Mouse (Mus musculus) forebrain, embryonic 15.5 days (tissue): ENCODE results near the gene Ntmt1. TPM values are rescaled to one million over a fixed set of nuclear protein-coding genes. Genes with fewer than 3 reads are reported as not detected.

Experiments
- ATAC-seq: fragments of 200-750 bp; cut with Nextera tagmentation; replicated peaks from 2 replicates; pipeline ENCODE4 v1.8.0; 2017; ENCODE audit warnings: mild to moderate bottlenecking, moderate TSS enrichment, moderate library complexity
- H3K27ac ChIP-seq: fragments of 300-500 bp; sonication (generic); replicated peaks from 2 replicates; pipeline ENCODE4 v1.5.1; 2015; ENCODE audit warnings: mild to moderate bottlenecking, inconsistent platforms
- H3K27me3 ChIP-seq: fragments of 300-500 bp; sonication (generic); 2 replicates; pipeline ENCODE4 v1.6.1; 2015; ENCODE audit warnings: inconsistent platforms
- H3K36me3 ChIP-seq: fragments of 300-500 bp; sonication (generic); 2 replicates; pipeline ENCODE4 v1.6.1; 2015; ENCODE audit warnings: mild to moderate bottlenecking, inconsistent platforms
- H3K4me1 ChIP-seq: fragments of 300-500 bp; sonication (generic); 2 replicates; pipeline ENCODE4 v1.6.1; 2015; ENCODE audit warnings: inconsistent platforms
- H3K4me2 ChIP-seq: fragments of 300-500 bp; sonication (generic); replicated peaks from 2 replicates; pipeline ENCODE4 v1.6.1; 2015; ENCODE audit warnings: mild to moderate bottlenecking, inconsistent platforms
- H3K4me3 ChIP-seq: fragments of 300-500 bp; sonication (generic); 2 replicates; pipeline ENCODE4 v1.5.1; 2015; ENCODE audit warnings: mild to moderate bottlenecking, inconsistent platforms
- H3K9ac ChIP-seq: fragments of 300-500 bp; sonication (generic); replicated peaks from 2 replicates; pipeline ENCODE4 v1.6.1; 2015; ENCODE audit warnings: mild to moderate bottlenecking, inconsistent platforms
- H3K9me3 ChIP-seq: fragments of 300-500 bp; sonication (generic); 2 replicates; pipeline ENCODE4 v1.6.1; 2016; ENCODE audit warnings: inconsistent platforms
- whole genome bisulfite sequencing: fragments of 180-500 bp; shearing (Covaris S2); methylation state at CpG from one replicate; pipeline ENCODE4 v1.1.7; 2015; ENCODE audit warnings: mixed read lengths; 5-methylcytosine and 5-hydroxymethylcytosine counted together
- polyA plus RNA-seq: library from polyadenylated mRNA; unstranded; fragments of >200 nt; fragmentation: Nextera tagmentation; extraction: Ambion mirVana; gene quantifications from 2 replicates; pipeline ENCODE4 v1.2.1, GENCODE M21; 2015

The Ntmt1 gene
- polyA plus RNA-seq, 1 experiment from 2014 or later: 117 TPM

GRCm38 (mm10) chr2:30852771-30853313, 45.2 kb downstream of the Ntmt1 start:
- no peak for ATAC-seq
- Histone ChIP-seq H3K4me3 (no peak overlapping the region), H3K36me3 (no peaks in the 10 kb centered on the region), H3K9me3 (no peaks in the 10 kb centered on the region), H3K27me3 (no peaks in the 10 kb centered on the region), H3K27ac (no peak overlapping the region), H3K9ac (no peak overlapping the region), H3K4me2 (no peak overlapping the region), H3K4me1 (peaks cover 9% of the 10 kb centered on the region; the same call in 1 of the 2 replicates)
- 38% methylated on average over 20 of the region's 20 CpGs for WGBS

- Histone ChIP-seq H3K4me1 (peaks cover 9% of the 10 kb centered on the region; the same call in 1 of the 2 replicates), H3K4me2 (no peak overlapping the region), H3K36me3 (no peaks in the 10 kb centered on the region), H3K27me3 (no peaks in the 10 kb centered on the region), H3K9me3 (no peaks in the 10 kb centered on the region), H3K27ac (no peak overlapping the region), H3K4me3 (no peak overlapping the region), H3K9ac (no peak overlapping the region)
- ATAC-seq: no peak
- WGBS: 61% methylated on average over 6 of the region's 6 CpGs
Measured at GRCm38 (mm10) chr2:30857076-30857475, 49.5 kb downstream of the Ntmt1 start.

GRCm38 (mm10) chr2:30859782-30860181, 52.2 kb downstream of the Ntmt1 start:
- H3K4me2 ChIP-seq: no peak overlapping the region
- H3K27ac ChIP-seq: no peak overlapping the region
- H3K36me3 ChIP-seq: no peaks in the 10 kb centered on the region
- no peak overlapping the region for H3K9ac ChIP-seq
- no peak for ATAC-seq
- H3K9me3 ChIP-seq: no peaks in the 10 kb centered on the region
- peaks cover 4% of the 10 kb centered on the region for H3K4me1 ChIP-seq
- peaks cover 11% of the 10 kb centered on the region; the same call in 1 of the 2 replicates for H3K27me3 ChIP-seq
- H3K4me3 ChIP-seq: no peak overlapping the region
- WGBS: 93% methylated on average over 5 of the region's 5 CpGs

GRCm38 (mm10) chr2:30862081-30862480, 54.5 kb downstream of the Ntmt1 start:
- no peak overlapping the region for H3K4me3 ChIP-seq
- no peak overlapping the region for H3K4me2 ChIP-seq
- ATAC-seq: no peak
- H3K9ac ChIP-seq: no peak overlapping the region
- H3K36me3 ChIP-seq: no peaks in the 10 kb centered on the region
- no peaks in the 10 kb centered on the region for H3K9me3 ChIP-seq
- 68% methylated on average over 4 of the region's 4 CpGs for WGBS
- H3K27me3 ChIP-seq: peaks cover 17% of the 10 kb centered on the region; the same call in 1 of the 2 replicates
- H3K4me1 ChIP-seq: peaks cover 9% of the 10 kb centered on the region
- H3K27ac ChIP-seq: no peak overlapping the region

- Histone ChIP-seq H3K36me3 (no peaks in the 10 kb centered on the region), H3K27ac (no peak overlapping the region), H3K9me3 (no peaks in the 10 kb centered on the region), H3K4me2 (no peak overlapping the region), H3K27me3 (peaks cover 17% of the 10 kb centered on the region; the same call in 1 of the 2 replicates), H3K4me3 (no peak overlapping the region), H3K9ac (no peak overlapping the region), H3K4me1 (peaks cover 9% of the 10 kb centered on the region)
- no peak for ATAC-seq
- 84% methylated on average over 9 of the region's 9 CpGs for whole genome bisulfite sequencing
Measured at GRCm38 (mm10) chr2:30863574-30863973, 55.9 kb downstream of the Ntmt1 start.

GRCm38 (mm10) chr2:30864968-30865381, 57.3 kb downstream of the Ntmt1 start:
- ATAC-seq: no peak
- 4% methylated on average over 35 of the region's 35 CpGs for WGBS
- H3K27ac ChIP-seq: no peak overlapping the region
- H3K27me3 ChIP-seq: peaks cover 17% of the 10 kb centered on the region; the same call in 1 of the 2 replicates
- H3K4me3 ChIP-seq: peak overlapping the region; percentile 23
- peak overlapping the region; percentile 38 for H3K4me2 ChIP-seq
- H3K4me1 ChIP-seq: peaks cover 9% of the 10 kb centered on the region
- peak overlapping the region; percentile 18; the same call in 1 of the 2 replicates for H3K9ac ChIP-seq
- no peaks in the 10 kb centered on the region for H3K36me3 ChIP-seq
- no peaks in the 10 kb centered on the region for H3K9me3 ChIP-seq

GRCm38 (mm10) chr2:30865426-30865825, 57.8 kb downstream of the Ntmt1 start:
- H3K27me3 ChIP-seq: peaks cover 17% of the 10 kb centered on the region; the same call in 1 of the 2 replicates
- peaks cover 9% of the 10 kb centered on the region for H3K4me1 ChIP-seq
- H3K9me3 ChIP-seq: no peaks in the 10 kb centered on the region
- H3K27ac ChIP-seq: no peak overlapping the region
- no peak overlapping the region for H3K9ac ChIP-seq
- H3K36me3 ChIP-seq: no peaks in the 10 kb centered on the region
- ATAC-seq: no peak
- H3K4me3 ChIP-seq: no peak overlapping the region
- no peak overlapping the region for H3K4me2 ChIP-seq
- WGBS: 57% methylated on average over 3 of the region's 3 CpGs

- H3K27ac ChIP-seq: no peak overlapping the region
- 79% methylated on average over 8 of the region's 8 CpGs for WGBS
- ATAC-seq: no peak
- H3K4me1 ChIP-seq: peaks cover 14% of the 10 kb centered on the region; the same call in 1 of the 2 replicates
- no peak overlapping the region for H3K4me3 ChIP-seq
- H3K4me2 ChIP-seq: no peak overlapping the region
- no peaks in the 10 kb centered on the region for H3K27me3 ChIP-seq
- H3K9me3 ChIP-seq: no peaks in the 10 kb centered on the region
- no peaks in the 10 kb centered on the region for H3K36me3 ChIP-seq
- no peak overlapping the region for H3K9ac ChIP-seq
Measured at GRCm38 (mm10) chr2:30870863-30871262, 63.2 kb downstream of the Ntmt1 start.

Other genes with a start within 250 kb of the Ntmt1 start
- 0.63 and 1.4 TPM in 2 replicates for gene Cstad, start 212.8 kb upstream of the Ntmt1 start, polyA plus RNA-seq
- gene 1700001O22Rik, start 4.2 kb upstream of the Ntmt1 start, polyA plus RNA-seq: 2.6 and 3.7 TPM in 2 replicates
- gene Asb6, start 22.5 kb downstream of the Ntmt1 start, polyA plus RNA-seq: 43.3 and 45.3 TPM in 2 replicates
- 1.6 and 3.1 TPM in 2 replicates for gene Prrx2, start 27.1 kb downstream of the Ntmt1 start, polyA plus RNA-seq
- 2.2 and 2.7 TPM in 2 replicates for gene Ptges, start 122.0 kb downstream of the Ntmt1 start, polyA plus RNA-seq
- 23.6 and 23.7 TPM in 2 replicates for gene Tor1b, start 145.1 kb downstream of the Ntmt1 start, polyA plus RNA-seq
- gene Tor1a, start 160.1 kb downstream of the Ntmt1 start, polyA plus RNA-seq: 102 and 103 TPM in 2 replicates
- gene BC005624, start 174.4 kb downstream of the Ntmt1 start, polyA plus RNA-seq: 84.2 and 85.9 TPM in 2 replicates
- 38.8 and 39.8 TPM in 2 replicates for gene Usp20, start 174.5 kb downstream of the Ntmt1 start, polyA plus RNA-seq